Mouse (Mus musculus) layer of hippocampus, postnatal 10 days (tissue): Measurements from ENCODE around the gene Ano10. TPM values are rescaled to one million over a fixed set of nuclear protein-coding genes. Genes with fewer than 3 reads are reported as not detected.

Experiments used
- DNase-seq, 2 experiments: peaks; one replicate each; pipeline ENCODE4 v3.0.0; 2021; ENCODE audit warnings: low spot score in 2 of 2
- total RNA-seq, 2 experiments: library from RNA; stranded (reverse); gene quantifications; 2 replicates each; pipeline ENCODE4 v1.2.3; 2021

The Ano10 gene
- total RNA-seq, 2 experiments from 2014 or later, result 30.6 to 35.2 TPM

DNA sequence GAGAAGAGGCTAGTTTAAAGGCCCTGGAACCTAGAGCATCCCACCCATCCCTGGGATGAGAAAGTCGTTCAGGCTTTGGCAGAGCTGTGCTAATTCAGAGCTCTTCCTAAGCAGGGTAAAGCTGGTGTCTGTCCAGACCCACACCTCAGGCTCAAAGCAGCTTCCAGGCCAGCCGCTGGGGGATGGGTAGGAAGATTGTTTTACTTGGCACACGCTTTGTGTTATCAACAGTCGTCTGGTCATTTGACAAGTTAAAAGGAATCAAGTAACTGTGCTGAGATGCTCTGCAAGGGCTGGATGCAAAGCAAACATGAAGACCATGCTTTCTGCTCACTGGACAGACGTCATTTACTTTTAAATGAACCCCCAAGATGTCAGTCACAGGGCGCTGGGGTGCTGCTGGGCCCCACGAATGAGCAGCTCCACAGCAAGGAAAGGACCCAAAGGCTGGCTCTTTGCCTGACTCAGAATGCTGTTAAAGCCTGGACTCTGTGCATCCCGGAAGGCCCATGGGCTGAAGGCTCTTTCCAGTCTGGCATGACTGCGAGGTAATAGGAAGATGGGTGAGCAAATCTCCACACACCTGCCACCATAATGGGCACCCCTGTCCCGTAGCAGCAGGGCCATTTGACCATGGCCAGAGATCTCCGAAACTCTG lies 88.6 kb downstream of the Ano10 start:
- no peak for DNase-seq

DNA sequence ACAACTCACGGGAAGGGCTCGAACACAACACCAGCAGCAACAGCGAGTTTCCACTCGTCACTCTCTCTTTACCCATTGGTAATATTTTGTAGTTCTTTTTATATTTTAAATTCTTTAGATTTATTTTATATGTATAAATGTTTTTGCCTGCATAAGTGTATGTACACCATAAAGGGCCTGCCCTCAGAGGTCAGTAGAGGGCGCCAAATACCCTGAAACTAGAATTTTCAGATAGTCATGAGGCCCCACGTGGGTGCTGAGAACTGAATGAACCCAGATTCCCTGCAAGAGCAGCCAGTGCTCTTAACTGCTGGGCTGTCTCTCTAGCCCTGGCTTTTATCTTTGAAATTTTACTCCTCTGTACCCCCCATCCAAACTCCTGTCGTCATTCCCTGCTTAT lies 89.7 kb downstream of the Ano10 start:
- DNase-seq, result no peak

DNA sequence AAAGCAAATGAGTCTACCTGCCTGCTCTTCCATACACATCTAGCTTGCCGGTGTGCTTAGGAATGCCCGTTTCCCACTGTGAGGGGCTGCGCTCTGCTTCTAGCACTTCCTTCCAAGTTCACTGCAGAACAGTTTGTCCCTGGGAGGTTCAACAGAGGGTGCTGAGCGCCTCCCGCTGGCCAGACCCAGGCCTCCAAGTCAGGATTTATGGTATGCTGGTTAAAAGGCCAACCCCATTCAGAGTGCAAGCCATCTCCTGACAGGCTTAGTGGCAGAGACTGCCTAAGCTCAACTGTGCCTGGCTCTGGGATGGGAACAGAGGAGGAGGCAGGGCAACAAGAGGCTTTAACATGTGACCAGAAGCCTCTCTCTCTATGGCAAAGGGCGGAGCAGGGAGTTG lies 95.0 kb downstream of the Ano10 start:
- DNase-seq, result peak; percentile 53 to 59

DNA sequence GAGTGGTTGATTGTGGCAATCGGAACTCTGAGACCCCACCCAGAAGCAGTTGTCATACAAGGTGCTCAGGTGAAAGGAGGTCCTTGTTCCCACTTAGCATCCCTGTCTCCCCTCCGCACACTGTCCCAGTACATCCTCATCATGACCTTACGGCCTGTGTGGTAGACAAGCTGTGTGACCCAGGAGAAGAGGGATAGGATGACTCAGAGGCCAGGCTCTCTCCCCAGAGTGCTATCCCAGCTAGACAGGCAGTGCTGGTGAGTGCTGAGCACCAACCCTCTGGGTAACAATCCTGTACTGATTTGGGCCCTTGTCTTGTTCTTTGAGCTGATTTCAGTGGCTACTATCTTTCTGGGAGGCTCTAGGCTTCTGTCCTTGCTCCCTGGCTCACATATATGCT lies 95.6 kb downstream of the Ano10 start:
- no peak for DNase-seq

DNA sequence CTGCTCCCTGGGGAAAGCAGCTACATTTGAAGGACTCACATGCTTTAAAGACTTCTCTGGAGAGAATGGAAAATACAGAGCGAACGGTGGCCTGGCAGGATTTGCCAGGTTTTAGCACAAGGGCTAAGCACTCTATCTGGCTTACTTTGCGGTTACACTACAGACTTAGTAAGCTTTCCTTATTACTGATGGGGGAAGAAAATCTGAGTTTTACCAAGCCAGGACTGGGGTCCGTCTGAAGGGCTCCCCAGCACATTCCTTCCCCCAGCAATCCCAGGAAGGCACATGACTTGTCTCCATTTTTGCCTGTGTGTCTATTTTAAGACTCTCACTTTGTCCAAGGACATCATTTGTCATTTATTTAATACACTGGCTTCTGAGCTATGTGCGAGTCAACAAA lies 97.2 kb downstream of the Ano10 start:
- no peak for DNase-seq

DNA sequence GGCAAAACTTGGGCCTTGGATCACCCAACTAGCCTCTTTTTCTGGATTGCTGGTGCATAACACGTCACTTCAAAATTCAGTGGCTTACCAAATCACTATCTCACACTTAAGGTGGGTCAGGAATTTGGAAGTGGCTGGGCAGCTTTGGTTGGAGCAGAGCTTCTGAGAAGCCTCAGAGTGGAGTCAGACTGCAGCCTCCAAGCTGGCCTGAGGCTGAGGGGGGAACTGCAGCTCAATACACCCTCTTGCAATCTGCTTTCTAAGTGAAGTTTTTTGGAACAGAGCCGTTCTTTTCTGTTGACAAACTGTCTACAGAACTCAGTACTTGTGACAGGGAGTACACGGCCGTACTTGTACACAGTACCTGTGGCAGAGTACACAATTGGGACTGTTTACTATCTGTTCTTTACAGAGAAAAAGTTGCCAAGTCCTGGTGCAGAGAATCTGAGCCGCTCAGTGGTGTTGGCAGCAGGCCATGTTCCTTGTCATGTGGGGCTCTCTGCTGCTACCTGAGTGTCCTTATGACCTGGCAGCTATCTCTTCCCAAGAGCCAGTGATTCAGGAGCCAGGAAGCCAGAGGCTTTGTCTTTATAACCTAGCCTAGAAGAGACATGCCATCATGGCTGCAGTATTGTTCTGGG lies 99.1 kb downstream of the Ano10 start:
- DNase-seq, result no peak

DNA sequence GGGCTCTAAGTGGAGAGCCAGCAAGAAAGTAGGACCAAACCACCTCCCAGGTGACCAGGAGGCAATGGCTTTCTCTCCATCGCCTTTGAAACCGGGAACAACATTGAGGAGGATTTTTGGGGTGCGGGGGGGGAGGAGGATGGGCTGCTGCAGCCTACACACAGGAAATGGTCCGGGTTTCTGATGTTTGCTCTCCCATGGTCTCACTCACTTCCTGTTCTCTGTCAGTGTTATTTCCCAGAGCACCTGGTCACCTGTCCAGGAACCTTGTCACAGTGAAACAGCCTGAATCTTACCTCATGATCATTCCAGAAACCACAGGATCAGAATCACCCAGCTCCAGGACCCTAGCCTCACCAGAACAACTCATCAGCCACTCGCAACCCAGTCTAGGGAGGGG lies 100.4 kb downstream of the Ano10 start:
- no peak for DNase-seq

DNA sequence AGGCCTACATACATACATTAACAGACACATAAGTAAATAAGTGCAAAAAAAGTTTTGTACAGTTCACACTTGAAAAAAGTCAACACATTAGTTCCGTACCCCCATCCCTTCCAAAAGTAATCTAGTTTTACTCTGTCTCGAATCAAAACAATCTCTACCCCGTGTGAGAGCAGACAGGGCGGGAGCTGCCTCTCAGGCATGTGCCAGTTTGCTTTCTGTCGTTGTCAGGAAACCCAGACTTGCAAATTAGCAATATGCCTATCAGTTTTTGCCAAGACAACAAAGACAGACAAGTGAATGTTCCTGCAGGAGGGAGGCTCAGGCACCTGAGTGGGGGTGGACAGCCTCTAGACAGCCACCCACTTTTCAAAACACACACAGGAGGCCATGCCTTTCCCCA lies 100.9 kb downstream of the Ano10 start:
- no peak for DNase-seq

DNA sequence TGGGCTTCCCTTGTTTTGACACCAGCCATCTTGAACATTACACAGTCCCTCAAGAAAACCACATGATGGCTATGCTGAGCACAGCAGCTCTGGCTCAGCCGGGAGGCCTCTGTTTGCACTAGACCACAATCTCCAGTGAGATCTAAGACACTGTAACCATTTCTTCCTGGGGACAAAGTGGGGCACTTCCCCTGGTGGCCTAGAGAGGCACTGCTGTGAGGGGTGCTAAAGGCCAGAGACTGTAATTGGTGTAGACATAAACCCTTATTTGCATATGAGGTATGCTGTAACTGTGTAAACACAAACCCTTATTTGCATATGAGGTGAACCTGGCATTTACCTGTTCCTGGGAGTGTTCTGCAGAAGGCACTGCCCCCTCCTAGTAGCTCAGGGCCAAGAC lies 105.5 kb downstream of the Ano10 start:
- DNase-seq, result no peak

DNA sequence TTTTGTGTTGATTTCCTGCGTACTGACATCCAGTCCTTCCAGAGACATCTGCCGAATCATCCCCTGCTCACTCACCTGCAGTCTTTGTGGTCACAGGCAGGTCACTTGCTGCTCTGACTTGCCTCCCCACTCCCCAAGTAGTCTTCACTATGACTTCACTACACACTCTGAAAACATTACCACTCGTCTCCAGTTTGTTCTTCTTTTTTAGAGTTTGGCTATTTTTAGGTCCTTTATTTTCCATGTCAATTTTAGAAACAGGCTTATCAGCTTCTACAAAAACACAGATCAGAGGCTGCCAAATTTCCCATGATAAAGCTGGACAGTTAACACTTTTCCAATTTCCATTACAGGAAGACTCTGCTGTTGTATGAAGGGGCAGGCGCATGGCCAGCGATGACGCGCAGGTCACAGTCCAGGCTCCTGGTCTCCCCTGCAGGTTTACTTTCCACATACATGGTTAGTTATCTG lies 106.7 kb downstream of the Ano10 start:
- DNase-seq, result no peak

DNA sequence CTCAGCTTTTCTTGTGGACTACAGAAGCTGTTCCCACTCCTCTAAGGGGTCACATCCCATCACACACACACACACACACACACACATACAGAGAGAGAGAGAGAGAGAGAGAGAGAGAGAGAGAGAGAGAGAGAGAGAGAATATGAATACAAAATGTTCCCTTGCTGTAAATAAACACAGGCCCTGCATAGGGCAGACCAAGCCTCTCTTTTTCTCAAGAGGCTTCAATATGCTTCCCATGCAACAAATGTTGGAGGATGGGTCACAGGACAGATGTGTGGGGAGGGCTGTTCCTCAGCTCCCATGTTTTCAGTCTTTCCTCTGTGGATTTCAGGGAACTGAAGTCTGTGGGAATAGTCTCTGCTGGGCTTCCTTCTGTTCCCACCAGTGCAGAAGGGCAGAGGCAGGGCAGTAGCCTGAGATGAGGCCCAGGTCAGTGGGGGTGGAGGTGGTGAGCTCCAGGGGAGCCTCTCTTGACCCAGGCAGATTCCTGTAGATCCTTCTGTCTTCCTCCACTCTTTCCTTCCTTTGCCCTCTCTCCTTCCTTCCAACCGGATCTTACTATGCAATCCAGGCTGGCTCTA lies 107.5 kb downstream of the Ano10 start:
- no peak for DNase-seq

DNA sequence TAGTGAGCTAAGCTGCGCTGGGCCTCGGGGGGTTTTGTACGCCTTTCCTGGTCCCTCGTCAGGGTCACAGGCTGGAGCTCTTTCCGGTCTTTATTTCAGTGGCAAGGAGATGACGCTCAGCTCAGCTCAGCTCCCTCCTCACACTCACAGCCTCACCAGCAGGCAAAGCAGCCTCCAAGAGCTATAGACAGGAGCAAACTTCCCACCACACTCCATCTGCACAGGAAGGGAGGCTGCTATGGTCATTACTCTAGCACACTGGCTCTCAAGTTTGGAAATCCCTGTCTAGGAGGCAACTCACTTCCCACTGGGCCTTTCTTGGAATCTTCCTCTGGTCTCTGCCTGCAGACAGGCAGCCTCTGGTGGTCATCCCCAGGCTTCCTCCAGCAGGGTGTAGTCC lies 108.3 kb downstream of the Ano10 start:
- no peak for DNase-seq

DNA sequence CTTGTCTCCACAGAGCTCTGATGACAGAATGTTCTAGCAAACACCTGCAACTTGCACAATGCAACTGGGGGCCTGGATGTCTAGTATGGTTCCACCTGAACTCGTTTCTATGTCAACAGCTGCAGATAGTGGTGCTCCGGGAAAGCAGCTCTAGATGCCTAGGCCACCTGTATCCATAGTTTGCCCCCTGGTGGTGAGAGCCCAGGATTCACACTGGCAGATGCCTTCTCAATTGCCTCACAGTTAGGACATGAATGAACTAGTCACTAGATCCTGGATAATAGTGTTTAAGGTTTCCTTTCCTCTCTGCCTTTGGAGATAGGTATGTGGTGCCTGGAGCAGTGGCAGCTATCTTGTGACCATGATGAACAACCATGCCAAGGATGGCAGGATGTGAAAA lies 109.2 kb downstream of the Ano10 start:
- peak; percentile 76 to 81 for DNase-seq

DNA sequence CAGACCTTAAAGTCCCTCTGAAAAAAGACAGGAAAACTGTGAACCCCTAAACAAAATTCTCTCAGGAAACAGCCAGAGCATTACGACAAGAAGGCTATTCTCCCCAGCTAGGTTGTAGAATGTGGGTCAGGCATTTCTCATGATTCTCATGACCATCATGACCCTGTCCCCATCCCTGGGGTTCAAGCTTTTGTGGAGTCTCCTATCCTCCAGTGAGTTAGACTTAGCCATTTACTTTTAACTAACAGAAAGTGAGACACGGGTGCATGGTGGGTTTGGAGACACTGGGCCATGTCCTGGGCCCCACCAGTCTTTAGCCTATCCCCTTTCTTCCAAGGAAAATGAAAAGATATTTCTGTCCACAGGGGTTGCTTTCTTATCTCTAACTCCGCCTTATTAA lies 109.9 kb downstream of the Ano10 start:
- no peak for DNase-seq

DNA sequence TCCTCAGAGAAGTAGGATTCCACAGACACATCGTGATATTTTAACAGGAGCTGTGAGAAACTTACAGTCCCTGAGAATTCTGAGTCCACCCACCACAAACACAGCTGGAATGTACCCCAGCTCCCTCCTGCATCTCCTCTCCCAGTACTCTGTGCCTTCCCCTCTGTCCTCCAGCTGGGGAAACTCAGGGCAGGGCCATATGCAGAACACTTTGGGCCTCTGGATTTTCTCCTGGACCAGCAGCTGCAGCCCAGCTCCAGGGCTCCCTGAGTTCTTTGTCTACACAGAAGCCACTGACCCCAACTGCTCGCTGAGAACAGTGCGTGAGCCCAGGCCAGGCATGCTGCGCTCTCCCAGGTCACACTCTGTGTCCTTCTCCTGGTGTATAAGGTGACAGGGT lies 111.1 kb downstream of the Ano10 start:
- no peak for DNase-seq

DNA sequence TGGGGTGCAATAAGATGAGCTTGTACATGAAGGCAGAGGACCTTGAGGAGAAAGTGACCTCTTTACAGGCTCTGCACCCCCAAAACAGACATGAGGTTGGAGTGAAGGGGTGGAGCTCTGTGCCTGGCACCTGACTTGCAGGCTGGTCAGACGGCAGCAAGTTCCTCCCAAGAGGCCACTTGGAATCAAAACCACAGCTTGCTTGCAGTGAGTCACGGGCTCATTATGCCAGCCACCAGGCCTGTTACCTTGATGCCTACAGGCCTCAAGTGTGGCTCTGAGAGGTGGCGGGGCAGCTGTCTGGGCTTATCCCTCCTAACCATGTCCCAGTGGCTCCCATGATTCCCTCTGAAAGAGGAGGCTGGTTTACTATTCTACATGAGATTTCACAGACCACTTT lies 114.1 kb downstream of the Ano10 start:
- no peak for DNase-seq

DNA sequence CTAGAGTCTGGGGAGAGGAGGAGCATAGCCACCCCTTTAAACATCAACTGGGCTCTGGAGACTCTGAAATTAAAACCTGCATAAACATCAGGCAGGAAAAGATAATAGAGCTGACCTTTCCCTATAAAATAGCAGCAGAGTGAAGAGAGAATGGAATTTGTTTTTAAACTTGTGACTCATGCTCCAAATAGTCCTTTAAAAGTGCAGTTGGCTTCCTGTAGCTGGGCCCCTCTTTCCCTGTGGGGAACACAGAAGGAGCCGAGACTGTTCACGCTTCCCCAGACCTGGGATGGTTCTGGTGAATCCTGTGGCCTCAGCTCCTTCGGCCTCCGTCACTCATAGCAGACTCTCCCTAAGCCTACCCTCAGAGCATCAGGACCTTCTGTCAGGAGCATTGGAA lies 115.8 kb downstream of the Ano10 start:
- no peak for DNase-seq

DNA sequence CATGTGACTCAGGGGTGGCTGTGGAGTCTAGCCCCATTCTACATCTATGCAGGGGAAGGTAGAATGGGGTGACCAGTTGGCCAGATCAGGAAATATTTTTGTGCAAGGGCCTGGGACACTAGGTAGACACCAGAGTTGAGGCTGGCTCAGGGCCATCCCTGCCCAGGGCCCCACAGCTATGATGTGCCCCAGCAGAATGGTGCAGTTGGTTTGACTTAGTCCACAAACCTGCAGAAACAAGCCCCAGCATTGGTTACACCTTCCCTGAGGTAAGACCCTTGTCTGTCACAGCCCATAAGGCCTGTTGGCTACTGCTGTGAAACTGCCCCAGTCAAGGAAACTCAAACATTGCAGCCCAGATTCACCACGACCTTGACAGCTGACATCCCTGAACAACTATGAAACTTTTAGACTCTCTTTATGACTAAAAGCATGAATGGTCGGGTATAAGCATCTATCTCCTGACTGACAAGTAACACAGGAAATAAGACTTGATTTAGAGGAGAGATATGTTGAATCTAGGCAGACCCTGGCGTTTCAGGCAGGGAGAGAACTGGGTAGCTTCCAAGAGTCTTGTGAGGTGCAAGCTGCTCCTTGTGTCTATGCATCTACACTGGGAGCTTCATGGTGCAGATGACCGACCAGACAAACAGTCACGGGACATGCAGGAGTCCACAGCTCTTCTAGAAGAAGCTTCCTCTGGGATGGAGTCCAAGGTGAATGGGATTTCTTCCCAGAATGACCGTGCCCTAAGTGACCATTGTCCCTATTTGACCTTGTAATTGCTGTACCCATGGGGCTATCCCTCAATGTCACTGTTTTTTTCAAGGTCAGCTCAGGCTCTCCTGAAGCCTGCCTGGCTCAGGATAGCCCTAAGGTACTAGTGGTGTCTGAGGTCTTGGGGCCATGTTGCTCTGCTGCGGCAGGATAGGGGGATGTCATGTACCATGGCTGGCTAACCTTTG lies 116.7 kb downstream of the Ano10 start:
- DNase-seq, result no peak

DNA sequence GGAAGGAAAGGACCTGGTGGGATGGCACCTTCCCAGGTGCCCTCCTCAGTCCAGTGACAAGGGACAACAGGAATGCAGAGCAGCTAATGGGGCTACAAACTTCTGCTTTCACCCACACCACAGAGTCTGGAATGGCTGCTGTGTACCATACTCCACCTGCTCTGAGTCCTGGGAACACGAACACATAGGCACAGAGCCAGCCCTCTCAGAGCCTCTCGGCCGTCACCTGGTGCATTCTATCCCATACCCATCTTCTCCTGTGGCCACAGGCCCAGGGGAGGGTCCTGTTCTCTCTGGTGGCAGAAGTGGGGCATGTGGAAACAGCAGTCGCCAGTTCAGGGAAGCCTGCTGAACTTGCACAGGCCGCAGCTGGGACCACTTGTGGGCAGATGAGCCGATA lies 119.5 kb downstream of the Ano10 start:
- DNase-seq, result no peak

DNA sequence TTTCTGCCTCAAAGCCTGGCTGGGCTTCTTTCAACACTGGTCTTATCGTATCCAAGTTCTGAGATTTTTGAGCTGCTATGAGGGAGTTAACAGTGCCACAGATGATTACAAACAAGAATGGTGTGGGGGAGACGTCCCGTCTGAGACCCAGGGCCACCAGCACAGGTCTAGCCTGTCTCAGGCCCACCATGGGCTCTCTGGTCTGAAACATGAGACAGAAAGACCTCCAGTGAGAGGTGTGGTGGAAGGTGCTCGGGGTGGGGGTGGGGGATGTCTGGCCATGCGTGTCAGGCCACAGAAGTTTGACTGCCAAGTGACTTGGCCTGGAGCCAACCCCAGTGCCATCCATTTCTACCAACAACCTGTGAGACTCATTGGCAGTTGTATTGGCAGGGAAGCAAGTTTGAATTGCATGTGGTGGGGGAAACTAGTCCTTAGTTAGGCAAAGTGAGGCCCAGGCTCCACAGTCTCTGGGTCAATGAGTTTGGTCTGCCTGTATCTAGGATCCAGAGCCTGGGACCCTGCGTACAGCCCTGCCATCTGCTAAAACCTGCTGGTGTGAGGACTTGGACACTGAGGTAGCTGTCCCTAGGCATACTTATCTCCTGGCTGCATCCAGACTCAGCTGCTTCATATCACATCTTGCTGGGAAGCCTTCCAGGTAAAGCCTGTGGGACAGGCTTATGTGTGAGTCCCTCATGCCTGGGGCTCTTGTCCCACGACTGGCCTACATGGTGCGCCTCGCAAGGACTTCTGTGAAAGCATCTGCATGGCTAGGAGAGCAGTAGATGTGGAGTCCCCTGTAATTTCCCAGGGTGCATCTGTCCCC lies 120.6 kb downstream of the Ano10 start:
- DNase-seq, result peak in 1 of 2 experiments; percentile 21
